Mouse (Mus musculus): ENCODE results near the gene Telo2. TPM values are rescaled to one million over a fixed set of nuclear protein-coding genes. Genes with fewer than 3 reads are reported as not detected.

Telo2 gene
- polyA plus RNA-seq, 1 experiment = 39.5 TPM

GRCm38 (mm10) chr17:25112423-25112810 is 3.4 kb downstream of the Telo2 start:
- WGBS = 9% methylated on average over 3 of the region's 3 CpGs
- TF ChIP-seq CTCF (IDR thresholded peaks at IDR 0.05; ENCODE audit: borderline replicate concordance, insufficient read depth, low read depth, low read length) (no peak), POLR2A (IDR thresholded peaks at IDR 0.05; ENCODE audit: borderline replicate concordance, insufficient read depth, low read length) (no peak)
- H3K27ac ChIP-seq (ENCODE audit: insufficient read depth, low read length) = peak overlapping the region; percentile 82

GRCm38 (mm10) chr17:25111739-25112422 is 3.9 kb downstream of the Telo2 start:
- peak; percentile 79 to 84 for DNase-seq
- TF ChIP-seq CTCF (IDR thresholded peaks at IDR 0.05; ENCODE audit: borderline replicate concordance, insufficient read depth, low read depth, low read length) = no peak
- Histone ChIP-seq H3K27ac (ENCODE audit: insufficient read depth, low read length) (peak overlapping the region; percentile 82), H3K4me1 (ENCODE audit: control insufficient read depth, insufficient read depth, low read length) (peaks cover 31% of the 10 kb centered on the region), H3K27me3 (ENCODE audit: control insufficient read depth, insufficient read depth, low read length) (no peaks in the 10 kb centered on the region), H3K4me3 (replicated peaks; ENCODE audit: insufficient read depth, low read depth, low read length) (no peak overlapping the region)
- 7% methylated on average over 8 of the region's 8 CpGs for WGBS

More at GRCm38 (mm10) chr17:25112423-25112810, 3.4 kb downstream of the Telo2 start:
- H3K4me1 ChIP-seq (ENCODE audit: control insufficient read depth, insufficient read depth, low read length) = peaks cover 31% of the 10 kb centered on the region
- no peak overlapping the region for H3K4me3 ChIP-seq (replicated peaks; ENCODE audit: insufficient read depth, low read depth, low read length)
- DNase-seq = no peak
- no peaks in the 10 kb centered on the region for H3K27me3 ChIP-seq (ENCODE audit: control insufficient read depth, insufficient read depth, low read length)

GRCm38 (mm10) chr17:25111220-25111619 is 4.5 kb downstream of the Telo2 start:
- H3K4me1 ChIP-seq (ENCODE audit: control insufficient read depth, insufficient read depth, low read length) = peaks cover 31% of the 10 kb centered on the region
- H3K27ac ChIP-seq (ENCODE audit: insufficient read depth, low read length) = peak overlapping the region; percentile 82
- TF ChIP-seq POLR2A (IDR thresholded peaks at IDR 0.05; ENCODE audit: borderline replicate concordance, insufficient read depth, low read length) (no peak), CTCF (IDR thresholded peaks at IDR 0.05; ENCODE audit: borderline replicate concordance, insufficient read depth, low read depth, low read length) (no peak)
- H3K4me3 ChIP-seq (replicated peaks; ENCODE audit: insufficient read depth, low read depth, low read length) = no peak overlapping the region
- no peak for DNase-seq
- 82% methylated on average over 5 of the region's 5 CpGs for WGBS
- no peaks in the 10 kb centered on the region for H3K27me3 ChIP-seq (ENCODE audit: control insufficient read depth, insufficient read depth, low read length)

GRCm38 (mm10) chr17:25110590-25110989 is 5.2 kb downstream of the Telo2 start:
- Histone ChIP-seq H3K27me3 (ENCODE audit: control insufficient read depth, insufficient read depth, low read length) (no peaks in the 10 kb centered on the region), H3K27ac (ENCODE audit: insufficient read depth, low read length) (no peak overlapping the region), H3K4me1 (ENCODE audit: control insufficient read depth, insufficient read depth, low read length) (peaks cover 34% of the 10 kb centered on the region), H3K4me3 (replicated peaks; ENCODE audit: insufficient read depth, low read depth, low read length) (no peak overlapping the region)
- TF ChIP-seq CTCF (IDR thresholded peaks at IDR 0.05; ENCODE audit: borderline replicate concordance, insufficient read depth, low read depth, low read length) (no peak), POLR2A (IDR thresholded peaks at IDR 0.05; ENCODE audit: borderline replicate concordance, insufficient read depth, low read length) (no peak)
- no peak for DNase-seq
- 71% methylated on average over 6 of the region's 6 CpGs for WGBS

GRCm38 (mm10) chr17:25109578-25109977 is 6.2 kb downstream of the Telo2 start:
- no peak overlapping the region for H3K27ac ChIP-seq (ENCODE audit: insufficient read depth, low read length)
- 71% methylated on average over 2 of the region's 2 CpGs for WGBS
- TF ChIP-seq CTCF (IDR thresholded peaks at IDR 0.05; ENCODE audit: borderline replicate concordance, insufficient read depth, low read depth, low read length) = peak; percentile 66; the same call in 1 of the 2 replicates
- TF ChIP-seq POLR2A (IDR thresholded peaks at IDR 0.05; ENCODE audit: borderline replicate concordance, insufficient read depth, low read length) = no peak
- DNase-seq = peak; percentile 48 to 61
- H3K27me3 ChIP-seq (ENCODE audit: control insufficient read depth, insufficient read depth, low read length) = no peaks in the 10 kb centered on the region
- H3K4me1 ChIP-seq (ENCODE audit: control insufficient read depth, insufficient read depth, low read length) = peaks cover 34% of the 10 kb centered on the region
- H3K4me3 ChIP-seq (replicated peaks; ENCODE audit: insufficient read depth, low read depth, low read length) = no peak overlapping the region

GRCm38 (mm10) chr17:25107786-25108185 is 8.0 kb downstream of the Telo2 start:
- DNase-seq = peak in 1 of 2 experiments; percentile 38
- Histone ChIP-seq H3K4me3 (replicated peaks; ENCODE audit: insufficient read depth, low read depth, low read length) (no peak overlapping the region), H3K27me3 (ENCODE audit: control insufficient read depth, insufficient read depth, low read length) (no peaks in the 10 kb centered on the region), H3K27ac (ENCODE audit: insufficient read depth, low read length) (no peak overlapping the region), H3K4me1 (ENCODE audit: control insufficient read depth, insufficient read depth, low read length) (peaks cover 31% of the 10 kb centered on the region)
- TF ChIP-seq CTCF (IDR thresholded peaks at IDR 0.05; ENCODE audit: borderline replicate concordance, insufficient read depth, low read depth, low read length) (no peak), POLR2A (IDR thresholded peaks at IDR 0.05; ENCODE audit: borderline replicate concordance, insufficient read depth, low read length) (no peak)
- 31% methylated on average over 16 of the region's 16 CpGs for WGBS

GRCm38 (mm10) chr17:25101338-25101737 is 14.4 kb downstream of the Telo2 start:
- no peak overlapping the region for H3K27ac ChIP-seq (ENCODE audit: insufficient read depth, low read length)
- H3K27me3 ChIP-seq (ENCODE audit: control insufficient read depth, insufficient read depth, low read length) = no peaks in the 10 kb centered on the region
- no peak overlapping the region for H3K4me3 ChIP-seq (replicated peaks; ENCODE audit: insufficient read depth, low read depth, low read length)
- H3K4me1 ChIP-seq (ENCODE audit: control insufficient read depth, insufficient read depth, low read length) = peaks cover 9% of the 10 kb centered on the region; the same call in 1 of the 2 replicates
- no peak for DNase-seq
- no peak for TF ChIP-seq POLR2A (IDR thresholded peaks at IDR 0.05; ENCODE audit: borderline replicate concordance, insufficient read depth, low read length)
- no peak for TF ChIP-seq CTCF (IDR thresholded peaks at IDR 0.05; ENCODE audit: borderline replicate concordance, insufficient read depth, low read depth, low read length)
- 91% methylated on average over 11 of the region's 11 CpGs for WGBS

GRCm38 (mm10) chr17:25100052-25100451 is 15.7 kb downstream of the Telo2 start:
- TF ChIP-seq POLR2A (IDR thresholded peaks at IDR 0.05; ENCODE audit: borderline replicate concordance, insufficient read depth, low read length) = no peak
- TF ChIP-seq CTCF (IDR thresholded peaks at IDR 0.05; ENCODE audit: borderline replicate concordance, insufficient read depth, low read depth, low read length) = no peak
- no peak for DNase-seq
- H3K4me3 ChIP-seq (replicated peaks; ENCODE audit: insufficient read depth, low read depth, low read length) = no peak overlapping the region
- no peaks in the 10 kb centered on the region for H3K27me3 ChIP-seq (ENCODE audit: control insufficient read depth, insufficient read depth, low read length)
- no peak overlapping the region for H3K27ac ChIP-seq (ENCODE audit: insufficient read depth, low read length)
- WGBS = 92% methylated on average over 6 of the region's 6 CpGs
- H3K4me1 ChIP-seq (ENCODE audit: control insufficient read depth, insufficient read depth, low read length) = peaks cover 16% of the 10 kb centered on the region
